Mouse (Mus musculus) CD4-positive helper T cell, adult 2 months (primary cell): ENCODE results near the gene Galnt4.
"Not testable (repeated sequence)": the region's sequence is repeated elsewhere in the genome, so short reads cannot be mapped to it uniquely, and the experiment has no call there.

Experiments used
- DNase-seq: peaks from one replicate; pipeline ENCODE4 v3.0.0-alpha.2; 2012; ENCODE audit warnings: low read depth, missing footprints, low spot score

Gene Galnt4

GRCm38 (mm10) chr10:99156808-99157207, 48.8 kb downstream of the Galnt4 start:
- peak; percentile 15 for DNase-seq

GRCm38 (mm10) chr10:99157697-99158096, 49.7 kb downstream of the Galnt4 start:
- not testable (repeated sequence) for DNase-seq

- peak; percentile 63 for DNase-seq
Measured at GRCm38 (mm10) chr10:99161987-99162582, 54.1 kb downstream of the Galnt4 start.
